Mouse (Mus musculus) small intestine, adult 2 months (tissue): ENCODE data around the gene Dock1. TPM values are rescaled to one million over a fixed set of nuclear protein-coding genes. Genes with fewer than 3 reads are reported as not detected.

Source experiments
- H3K27ac ChIP-seq: fragments of 200-500 bp; 2 replicates; pipeline ENCODE4 v1.5.1; 2012; ENCODE audit warnings: low read depth, low read length, control low read depth, inconsistent platforms; ENCODE audit not compliant: insufficient read depth
- H3K27me3 ChIP-seq: fragments of 200-500 bp; 2 replicates; pipeline ENCODE4 v1.6.1; 2012; ENCODE audit warnings: mild to moderate bottlenecking, moderate library complexity, low read length, inconsistent platforms; ENCODE audit not compliant: control insufficient read depth, insufficient read depth
- H3K36me3 ChIP-seq: fragments of 200-500 bp; 2 replicates; pipeline ENCODE4 v1.6.1; 2012; ENCODE audit warnings: mild to moderate bottlenecking, low read length, control low read depth, inconsistent platforms; ENCODE audit not compliant: control insufficient read depth, insufficient read depth
- H3K4me1 ChIP-seq: fragments of 200-500 bp; 2 replicates; pipeline ENCODE4 v1.6.1; 2012; ENCODE audit warnings: low read length, inconsistent platforms, mixed read lengths; ENCODE audit not compliant: control insufficient read depth, insufficient read depth, insufficient read length
- H3K4me3 ChIP-seq: fragments of 200-500 bp; 2 replicates; pipeline ENCODE4 v1.5.1; 2012; ENCODE audit warnings: low read depth, mild to moderate bottlenecking, control low read depth, inconsistent platforms, low read length, moderate library complexity
- CTCF ChIP-seq: fragments of 200-500 bp; IDR thresholded peaks from 2 replicates; pipeline ENCODE4 v1.5.1; 2012; ENCODE audit warnings: low read depth, mild to moderate bottlenecking, control low read depth, inconsistent platforms, low read length, moderate library complexity, mixed read lengths; ENCODE audit not compliant: insufficient replicate concordance, insufficient read length; ENCODE audit errors: extremely low read depth
- POLR2A ChIP-seq: fragments of 200-500 bp; IDR thresholded peaks from 2 replicates; pipeline ENCODE4 v1.6.1; 2012; ENCODE audit warnings: low read depth, mild to moderate bottlenecking, control low read depth, inconsistent platforms, low read length, moderate library complexity
- WGBS: fragments of 180-500 bp; shearing (Covaris S2); methylation state at CpG from one replicate; pipeline ENCODE4 v1.1.7; 2018; 5-methylcytosine and 5-hydroxymethylcytosine counted together
- polyA plus RNA-seq: library from polyadenylated mRNA; depleted of rRNA; stranded (reverse); fragments of >200 nt; gene quantifications from 2 replicates; pipeline ENCODE4 v1.2.3, GENCODE M21; 2012

The Dock1 gene
- polyA plus RNA-seq, 1 experiment: 3.8 TPM

DNA sequence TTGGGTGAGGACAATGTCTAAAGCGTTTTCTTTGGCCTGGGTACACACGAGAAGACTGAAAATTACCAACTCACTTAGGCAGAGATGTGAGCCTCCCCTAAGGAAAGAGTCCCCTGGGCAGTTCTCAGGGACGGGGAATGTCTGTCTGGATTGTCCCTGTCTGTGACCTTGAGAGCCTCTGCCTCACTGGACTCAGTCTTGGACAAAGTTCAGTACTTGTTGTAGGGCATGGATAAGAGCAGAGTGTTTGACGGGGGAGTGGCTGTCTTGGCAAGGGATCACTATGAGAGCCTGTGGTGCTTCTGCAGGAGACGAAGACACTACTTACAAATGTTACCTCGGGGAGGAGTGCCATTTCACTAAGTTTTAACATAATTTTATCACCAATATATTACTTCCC lies 210.0 kb downstream of the Dock1 start:
- TF ChIP-seq POLR2A: no peak
- WGBS: 54% methylated on average over 6 of the region's 6 CpGs
- Histone ChIP-seq H3K27ac (no peak overlapping the region), H3K36me3 (peaks cover 2% of the 10 kb centered on the region), H3K27me3 (no peaks in the 10 kb centered on the region), H3K4me1 (no peaks in the 10 kb centered on the region), H3K4me3 (no peak overlapping the region)

DNA sequence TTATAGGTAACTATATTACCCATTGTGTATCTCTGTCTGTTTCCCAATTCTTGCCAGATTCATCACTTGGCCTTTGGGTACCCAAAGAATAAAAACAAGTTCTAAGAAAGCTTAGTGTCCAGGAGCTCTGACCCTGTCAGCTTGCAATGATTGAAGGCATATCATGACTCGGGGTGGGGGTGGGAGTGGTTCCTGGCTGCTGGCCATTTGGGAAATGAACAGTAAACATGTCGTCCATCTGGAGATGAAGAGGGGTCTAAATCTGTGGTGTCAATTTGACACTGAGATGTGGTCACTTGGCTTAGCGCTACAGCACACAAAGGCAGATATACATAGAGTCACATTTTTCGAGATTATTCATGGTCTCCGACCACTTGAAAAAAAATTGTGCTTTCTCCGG lies 213.1 kb downstream of the Dock1 start:
- WGBS: 75% methylated on average over 6 of the region's 6 CpGs
- H3K4me1 ChIP-seq: no peaks in the 10 kb centered on the region
- no peak overlapping the region for H3K4me3 ChIP-seq
- H3K27ac ChIP-seq: no peak overlapping the region
- H3K36me3 ChIP-seq: no peaks in the 10 kb centered on the region; the same call in 1 of the 2 replicates
- H3K27me3 ChIP-seq: no peaks in the 10 kb centered on the region
- TF ChIP-seq CTCF (no peak), POLR2A (no peak)

DNA sequence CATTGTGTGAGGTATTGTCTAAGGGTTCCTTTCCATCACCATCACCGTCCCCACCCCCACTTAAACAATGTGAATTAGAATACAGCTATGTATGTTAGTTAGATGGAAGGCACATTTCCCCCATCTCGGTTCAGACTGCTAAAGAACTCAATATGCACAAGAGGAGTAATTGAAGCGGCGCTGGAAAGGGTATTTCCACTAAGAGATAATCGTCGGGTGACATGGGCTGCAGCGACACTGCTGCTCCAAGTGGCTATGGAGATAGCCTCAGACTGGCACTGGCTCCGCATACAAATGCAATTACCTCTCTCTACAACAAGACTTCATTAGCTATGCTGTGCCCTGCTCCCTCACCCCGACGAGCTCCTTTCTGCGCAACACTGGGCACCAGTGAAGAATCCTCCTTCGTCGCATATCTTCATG lies 222.0 kb downstream of the Dock1 start:
- no peak overlapping the region for H3K4me3 ChIP-seq

DNA sequence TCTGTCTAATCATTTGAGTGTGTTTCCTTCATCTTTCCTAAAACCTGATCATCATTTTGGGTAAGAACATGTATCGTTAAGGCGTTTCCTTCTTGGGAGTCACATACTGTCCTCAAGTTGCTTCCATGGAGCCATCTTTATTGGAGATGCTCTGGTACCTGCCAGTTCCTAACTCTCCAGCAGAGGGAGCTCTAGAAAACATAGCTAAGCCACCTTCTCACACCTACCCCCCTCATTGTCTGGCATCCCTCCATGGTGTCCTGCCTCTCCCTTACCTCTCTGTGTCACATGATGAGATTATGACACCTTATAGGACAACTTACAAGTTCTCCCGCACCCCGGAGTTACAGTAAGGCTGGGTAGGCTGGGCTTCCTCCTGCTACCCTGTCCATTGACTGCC lies 222.5 kb downstream of the Dock1 start:
- Histone ChIP-seq H3K36me3 (no peaks in the 10 kb centered on the region), H3K27ac (no peak overlapping the region), H3K4me3 (no peak overlapping the region), H3K27me3 (no peaks in the 10 kb centered on the region), H3K4me1 (no peaks in the 10 kb centered on the region)
- peak; percentile 45; the same call in 1 of the 2 replicates for TF ChIP-seq CTCF
- no peak for TF ChIP-seq POLR2A
- 66% methylated on average over 4 of the region's 4 CpGs for WGBS

More for the DNA sequence above, 222.0 kb downstream of the Dock1 start:
- Histone ChIP-seq H3K36me3 (no peaks in the 10 kb centered on the region), H3K4me1 (no peaks in the 10 kb centered on the region), H3K27me3 (no peaks in the 10 kb centered on the region), H3K27ac (no peak overlapping the region)
- no peak for TF ChIP-seq CTCF
- no peak for TF ChIP-seq POLR2A
- 96% methylated on average over 13 of the region's 13 CpGs for WGBS

DNA sequence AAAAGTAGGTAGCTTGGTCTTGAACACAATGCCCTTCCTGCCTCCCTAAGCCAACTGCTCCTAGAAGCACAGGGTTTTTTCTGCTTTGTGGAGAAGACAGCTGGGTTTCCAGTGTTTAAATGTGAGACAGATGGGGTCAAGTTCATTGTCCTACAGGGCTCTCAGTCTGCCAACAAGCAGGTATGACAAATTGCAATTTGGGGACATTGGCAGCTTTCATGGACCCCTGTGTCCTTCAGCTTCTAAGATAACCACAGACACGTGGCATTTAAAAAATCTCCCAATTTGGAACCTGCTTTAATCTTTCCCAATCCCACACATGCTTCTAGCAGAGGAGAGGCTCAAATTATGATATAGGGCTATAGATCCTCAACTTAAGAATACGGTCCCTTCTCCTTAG lies 224.2 kb downstream of the Dock1 start:
- H3K27ac ChIP-seq: no peak overlapping the region
- 82% methylated on average over 2 of the region's 2 CpGs for WGBS
- TF ChIP-seq CTCF (no peak), POLR2A (no peak)
- H3K27me3 ChIP-seq: no peaks in the 10 kb centered on the region
- H3K36me3 ChIP-seq: no peaks in the 10 kb centered on the region
- no peaks in the 10 kb centered on the region for H3K4me1 ChIP-seq
- H3K4me3 ChIP-seq: no peak overlapping the region

DNA sequence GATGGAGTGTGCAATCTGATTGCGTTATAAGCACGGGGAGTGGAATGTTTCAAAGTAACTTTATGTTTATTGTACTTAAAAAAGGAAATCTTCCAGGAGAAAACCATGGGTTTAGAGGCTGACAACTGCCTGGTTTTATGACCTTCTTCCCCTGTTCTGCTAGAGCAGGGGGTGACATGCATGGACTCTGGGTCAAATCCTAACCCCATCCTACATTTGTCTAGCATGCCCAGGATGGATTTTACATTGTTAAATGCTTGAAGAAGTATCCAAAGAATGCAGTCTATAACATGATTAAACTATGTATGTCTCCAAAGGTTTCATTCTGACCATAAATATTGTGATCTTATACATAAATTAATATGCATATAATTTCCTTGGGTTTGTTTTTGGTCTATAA lies 229.0 kb downstream of the Dock1 start:
- Histone ChIP-seq H3K27ac (no peak overlapping the region), H3K4me3 (no peak overlapping the region), H3K36me3 (no peaks in the 10 kb centered on the region), H3K4me1 (no peaks in the 10 kb centered on the region), H3K27me3 (no peaks in the 10 kb centered on the region)
- no peak for TF ChIP-seq POLR2A
- TF ChIP-seq CTCF: no peak
- WGBS: 77% methylated on average over 2 of the region's 2 CpGs

DNA sequence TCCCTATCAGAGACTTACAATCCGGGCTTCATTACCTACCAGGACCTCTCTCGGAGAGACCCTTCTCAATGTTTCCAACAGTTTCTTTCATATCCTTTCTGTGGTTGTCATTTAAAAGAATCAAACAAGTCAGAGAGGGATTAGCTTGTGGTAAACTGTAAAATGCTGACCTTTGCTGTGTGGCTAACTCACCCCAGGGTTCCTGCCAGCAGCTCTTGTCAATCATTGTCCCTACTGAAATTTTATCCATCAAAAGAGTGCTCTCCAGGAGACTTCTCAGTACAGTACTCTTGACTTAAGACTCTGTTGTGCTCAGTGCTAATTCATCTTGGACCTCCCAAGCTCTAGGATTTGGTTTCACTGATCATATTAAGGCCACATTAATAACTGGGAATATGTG lies 231.5 kb downstream of the Dock1 start:
- TF ChIP-seq CTCF: no peak
- no peak for TF ChIP-seq POLR2A
- 92% methylated on average over 2 of the region's 2 CpGs for WGBS
- Histone ChIP-seq H3K36me3 (no peaks in the 10 kb centered on the region), H3K27me3 (no peaks in the 10 kb centered on the region), H3K4me1 (no peaks in the 10 kb centered on the region), H3K4me3 (no peak overlapping the region), H3K27ac (no peak overlapping the region)

DNA sequence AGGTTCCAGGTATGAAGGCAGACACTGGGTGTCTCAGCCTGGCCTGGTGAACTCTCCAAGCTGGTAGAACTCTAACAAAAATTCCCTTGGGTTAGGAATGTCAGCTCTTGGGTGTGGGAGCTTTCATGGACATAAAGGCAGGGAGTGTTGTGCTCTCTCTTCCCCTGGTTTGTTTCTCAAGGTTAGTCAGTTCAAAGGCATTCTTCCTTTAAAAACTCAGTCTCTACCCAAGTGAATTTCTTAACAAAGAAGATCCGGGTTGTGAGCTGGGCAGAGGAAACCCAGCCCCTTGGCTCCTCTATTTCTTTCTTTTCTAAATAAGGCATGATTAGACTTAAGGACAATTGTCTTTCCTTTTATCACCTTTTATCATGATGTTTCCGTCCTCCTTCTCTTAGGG lies 261.4 kb downstream of the Dock1 start:
- 82% methylated on average over 2 of the region's 2 CpGs for WGBS
- no peak overlapping the region for H3K27ac ChIP-seq
- H3K27me3 ChIP-seq: no peaks in the 10 kb centered on the region
- TF ChIP-seq POLR2A: no peak
- TF ChIP-seq CTCF: no peak
- H3K4me1 ChIP-seq: no peaks in the 10 kb centered on the region
- H3K4me3 ChIP-seq: no peak overlapping the region
- no peaks in the 10 kb centered on the region for H3K36me3 ChIP-seq
